Mouse (Mus musculus): ENCODE results near the gene Itpk1.

DNA sequence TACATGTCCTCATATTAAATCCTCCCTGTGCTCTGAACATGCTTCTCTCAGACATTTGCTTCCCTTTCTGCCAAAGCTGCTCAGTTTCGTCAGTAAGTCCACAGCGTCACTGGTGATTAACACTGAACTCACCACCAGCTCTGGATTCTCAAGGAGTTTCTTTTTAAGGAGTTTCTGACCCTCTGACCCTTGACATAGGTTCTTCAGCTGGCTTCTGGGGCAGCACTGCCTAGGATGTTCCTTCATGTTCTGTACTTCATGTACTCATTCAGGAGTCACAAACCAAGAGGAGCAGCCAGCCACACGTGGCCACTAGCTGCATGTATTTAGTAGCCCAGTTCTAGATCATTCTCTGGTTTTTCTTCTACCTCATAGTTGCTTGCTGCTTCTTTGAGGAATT lies 43.5 kb upstream of the Itpk1 start:
- TF ChIP-seq POLR2A (IDR thresholded peaks at IDR 0.05; ENCODE audit: insufficient read depth, low read length) (no peak), CTCF (IDR thresholded peaks at IDR 0.05; ENCODE audit: low read depth, low read length) (no peak), EP300 (IDR thresholded peaks at IDR 0.05; ENCODE audit: insufficient read depth, low read depth, low read length) (no peak)
